Mouse (Mus musculus): Measurements from ENCODE around the gene Cd6. TPM values are rescaled to one million over a fixed set of nuclear protein-coding genes. Genes with fewer than 3 reads are reported as not detected.
A peak's percentile ranks its signal among the peaks of the same experiment; 100 is the strongest.

The Cd6 gene
- 0.05 TPM in 1 of 2 replicates, not detected in the other for polyA plus RNA-seq (2016; fragmentation: Nextera tagmentation; extraction: Ambion mirVana)

DNA sequence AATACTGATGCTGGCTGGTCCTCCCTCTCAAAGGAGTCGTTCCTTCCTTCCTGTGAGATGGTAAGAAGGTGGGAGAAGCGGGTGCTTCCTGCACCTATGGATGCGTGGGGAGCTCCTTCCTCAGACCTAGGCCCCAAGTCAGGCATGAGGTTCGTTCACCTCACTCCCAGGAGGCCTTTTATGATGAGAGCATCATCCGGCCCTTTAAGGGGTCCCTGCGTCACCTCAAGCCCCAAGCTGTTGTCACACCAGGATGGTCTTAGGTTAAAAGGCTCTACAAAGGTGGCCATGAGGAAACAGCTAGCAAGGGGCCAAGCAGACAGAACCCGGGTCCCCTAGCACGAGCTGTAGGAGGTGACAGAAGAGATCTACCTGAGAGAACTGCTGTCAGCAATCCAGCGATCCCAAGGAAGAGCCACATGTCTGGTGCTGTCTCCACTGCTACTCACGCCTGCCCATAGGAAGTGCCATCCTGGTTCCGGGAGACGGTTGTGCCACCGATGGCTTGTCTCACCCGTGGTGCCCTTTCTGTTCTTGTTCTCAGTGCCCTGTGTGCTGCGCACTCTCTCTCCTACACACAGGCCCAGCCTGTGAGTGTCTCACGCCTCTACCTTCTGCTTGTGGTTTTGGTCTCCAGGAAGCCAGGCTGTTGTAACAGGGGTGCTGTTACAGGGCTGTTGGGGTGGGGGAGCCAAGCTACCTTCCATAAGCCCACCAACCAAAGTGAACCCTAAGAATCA is at the start of gene Cd6:
Gene Cd6 (minus strand): TSS at position 623 of the 740 bp plus-strand sequence.
- WGBS, result 87% methylated on average over 16 of the region's 16 CpGs
- Histone ChIP-seq H3K9me3 (replicated peaks) (no peaks in the 10 kb centered on the region), H3K27me3 (ENCODE audit: low read depth, poor library complexity, severe bottlenecking) (no peaks in the 10 kb centered on the region), H3K27ac (no peak within 1 kb of the TSS), H3K4me3 (no peak within 1 kb of the TSS), H3K36me3 (no peaks in the 10 kb centered on the region), H3K4me1 (no peaks in the 10 kb centered on the region)
- DNase-seq (ENCODE audit: low spot score), result no peak

DNA sequence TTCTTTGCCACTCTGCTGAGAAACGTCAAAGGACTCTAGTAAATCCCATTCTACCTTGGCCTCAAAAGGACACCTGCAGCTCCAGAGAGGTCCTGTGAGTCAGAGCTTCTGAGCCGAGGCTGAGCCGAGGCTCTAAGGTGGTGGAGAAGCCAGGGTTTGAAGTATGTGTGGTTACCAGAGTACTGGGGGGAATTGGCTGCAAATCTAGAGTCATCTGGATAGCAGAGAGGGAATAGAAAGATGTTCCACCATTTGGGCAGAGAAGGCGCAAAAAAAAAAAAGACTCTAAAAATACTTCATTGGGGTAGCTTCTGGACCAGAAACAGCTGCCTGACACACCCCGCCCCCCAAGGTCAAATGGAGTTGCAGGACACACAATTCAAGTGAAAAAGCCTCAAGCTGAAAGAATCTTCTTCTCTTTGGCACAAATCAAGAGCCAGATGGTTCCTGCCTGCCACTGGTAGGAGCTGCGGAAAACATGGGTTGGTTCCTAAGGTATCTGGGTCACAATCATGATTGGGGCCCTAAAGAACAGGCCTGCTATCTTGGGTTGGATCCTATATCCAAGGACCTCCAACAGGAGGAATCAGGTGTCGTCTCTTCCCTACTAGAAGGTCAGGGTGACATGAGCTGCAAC is 48.5 kb upstream of the Cd6 start:
- 91% methylated on average over 7 of the region's 7 CpGs for WGBS

DNA sequence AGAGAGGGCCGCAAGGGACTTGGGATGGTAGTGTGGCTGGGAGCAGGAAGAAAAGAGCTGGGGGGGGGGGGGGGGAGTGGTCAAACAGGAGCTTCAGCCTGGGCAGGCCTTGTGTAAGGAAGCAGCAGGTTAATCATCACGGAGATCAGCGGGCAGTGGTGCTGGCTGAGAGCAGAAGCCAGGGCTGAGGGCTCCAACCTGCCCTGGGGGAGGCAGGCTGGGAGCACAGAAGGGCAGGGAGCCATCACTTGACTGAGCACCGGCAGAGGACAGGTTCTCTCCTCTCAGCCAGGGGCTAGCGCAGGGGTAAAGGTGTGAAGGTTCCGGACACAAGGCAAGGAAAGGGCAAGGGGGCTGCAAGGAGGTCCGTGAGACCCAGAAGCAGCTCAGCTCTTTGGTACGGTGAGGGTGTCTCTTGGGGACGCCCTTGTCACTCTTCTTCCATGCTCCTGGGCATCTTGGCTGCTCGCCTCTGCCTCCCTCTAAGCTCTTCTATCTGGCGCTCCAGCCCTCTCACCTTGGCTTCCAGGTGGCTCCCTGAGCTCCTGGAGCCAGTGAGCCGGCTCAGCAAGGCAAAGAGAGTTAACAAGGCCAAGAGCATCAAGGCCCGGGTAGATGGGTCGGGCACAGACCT is 41.6 kb upstream of the Cd6 start:
- no peaks in the 10 kb centered on the region for H3K9me3 ChIP-seq (replicated peaks)
- no peaks in the 10 kb centered on the region for H3K27me3 ChIP-seq (ENCODE audit: low read depth, poor library complexity, severe bottlenecking)
- peaks cover 60% of the 10 kb centered on the region for H3K36me3 ChIP-seq
- no peak overlapping the region for H3K27ac ChIP-seq
- DNase-seq (ENCODE audit: low spot score), result no peak
- H3K4me3 ChIP-seq, result no peak overlapping the region
- peaks cover 28% of the 10 kb centered on the region for H3K4me1 ChIP-seq
- 80% methylated on average over 14 of the region's 14 CpGs for WGBS

More for the DNA sequence above, 48.5 kb upstream of the Cd6 start:
- H3K9me3 ChIP-seq (replicated peaks), result no peaks in the 10 kb centered on the region
- peaks cover 24% of the 10 kb centered on the region for H3K4me1 ChIP-seq
- H3K27ac ChIP-seq, result no peak overlapping the region
- H3K4me3 ChIP-seq, result no peak overlapping the region
- no peaks in the 10 kb centered on the region for H3K27me3 ChIP-seq (ENCODE audit: low read depth, poor library complexity, severe bottlenecking)
- DNase-seq (ENCODE audit: low spot score), result no peak
- peaks cover 37% of the 10 kb centered on the region for H3K36me3 ChIP-seq

DNA sequence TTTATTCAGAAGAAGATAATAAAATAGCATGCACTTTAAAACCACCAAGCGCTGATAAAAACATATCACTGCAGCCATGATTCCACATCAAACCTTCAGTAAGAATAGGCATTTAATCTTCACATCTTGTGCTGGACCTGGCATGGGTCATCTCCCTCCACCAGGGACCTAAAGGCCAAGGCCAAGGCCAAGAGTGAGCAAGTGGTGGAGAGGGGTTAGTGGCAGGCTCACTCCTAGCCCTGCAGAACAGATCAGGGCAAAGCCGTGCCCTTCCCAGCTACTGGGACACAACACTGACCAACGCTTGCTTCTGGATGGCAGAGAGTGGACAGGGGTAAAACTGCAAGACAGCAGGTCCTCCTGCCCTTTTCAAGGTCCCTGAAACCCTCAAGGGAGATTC is 40.8 kb upstream of the Cd6 start:
- Histone ChIP-seq H3K27ac (no peak overlapping the region), H3K27me3 (ENCODE audit: low read depth, poor library complexity, severe bottlenecking) (no peaks in the 10 kb centered on the region), H3K4me3 (no peak overlapping the region), H3K4me1 (peaks cover 28% of the 10 kb centered on the region), H3K36me3 (peaks cover 67% of the 10 kb centered on the region), H3K9me3 (replicated peaks) (no peaks in the 10 kb centered on the region)
- DNase-seq (ENCODE audit: low spot score), result no peak
- 92% methylated on average over 3 of the region's 3 CpGs for WGBS

GRCm38 (mm10) chr19:10869886-10870527 is 40.1 kb upstream of the Cd6 start, which contains the start of gene Tmem132a:
Tmem132a (minus strand) TSS chr19:10869940.
- peaks cover 73% of the 10 kb centered on the region for H3K36me3 ChIP-seq
- peak within 1 kb of the TSS; percentile 96 for H3K27ac ChIP-seq
- H3K27me3 ChIP-seq (ENCODE audit: low read depth, poor library complexity, severe bottlenecking), result no peaks in the 10 kb centered on the region
- no peak for DNase-seq (ENCODE audit: low spot score)
- peaks cover 28% of the 10 kb centered on the region for H3K4me1 ChIP-seq
- peak within 1 kb of the TSS; percentile 73 for H3K4me3 ChIP-seq
- WGBS, result 4% methylated on average over 8 of the region's 8 CpGs
- no peaks in the 10 kb centered on the region for H3K9me3 ChIP-seq (replicated peaks)

DNA sequence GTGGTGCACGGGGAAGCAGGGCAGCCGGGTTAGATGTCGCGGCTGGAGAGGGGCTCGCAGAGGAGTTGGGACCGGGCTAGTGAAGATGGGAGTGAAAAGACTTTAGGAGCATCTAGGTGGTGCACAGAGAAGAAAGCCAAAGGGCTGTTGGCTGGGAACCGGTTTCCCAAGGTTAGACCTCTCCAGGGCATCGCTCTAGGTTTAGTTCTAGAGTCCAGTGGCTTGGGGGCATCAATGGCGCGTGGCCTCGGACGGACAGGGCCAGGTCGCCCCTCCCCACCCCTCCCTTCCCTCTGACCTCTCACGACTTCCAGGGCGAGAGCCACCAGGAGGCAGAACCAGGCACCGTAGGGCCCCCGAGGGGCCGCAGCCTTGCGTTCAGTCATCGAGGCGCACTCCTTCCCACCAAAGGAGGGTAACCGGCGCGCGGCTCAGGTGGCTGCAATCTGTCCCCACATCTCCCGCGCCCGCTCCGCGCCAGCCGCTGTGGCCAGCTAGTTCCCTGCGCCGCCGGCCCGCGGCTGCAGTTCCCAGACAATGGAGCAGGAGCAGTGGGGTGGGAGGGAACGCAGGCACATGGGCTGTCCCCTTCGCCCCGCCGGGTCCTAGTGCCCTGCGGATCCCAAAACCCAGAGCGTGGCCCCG is 39.5 kb upstream of the Cd6 start:
- WGBS, result 0% methylated on average over 43 of the region's 43 CpGs
- Histone ChIP-seq H3K36me3 (peaks cover 74% of the 10 kb centered on the region), H3K27me3 (ENCODE audit: low read depth, poor library complexity, severe bottlenecking) (no peaks in the 10 kb centered on the region), H3K4me3 (peak overlapping the region; percentile 73), H3K9me3 (replicated peaks) (no peaks in the 10 kb centered on the region), H3K27ac (peak overlapping the region; percentile 96), H3K4me1 (peaks cover 28% of the 10 kb centered on the region)
- peak; percentile 91 for DNase-seq (ENCODE audit: low spot score)

GRCm38 (mm10) chr19:10868623-10869141 is 38.8 kb upstream of the Cd6 start:
- peak; percentile 62 for DNase-seq (ENCODE audit: low spot score)
- Histone ChIP-seq H3K27me3 (ENCODE audit: low read depth, poor library complexity, severe bottlenecking) (no peaks in the 10 kb centered on the region), H3K4me1 (peaks cover 28% of the 10 kb centered on the region), H3K9me3 (replicated peaks) (no peaks in the 10 kb centered on the region), H3K4me3 (peak overlapping the region; percentile 73), H3K27ac (peak overlapping the region; percentile 96), H3K36me3 (peaks cover 74% of the 10 kb centered on the region)
- WGBS, result under 1% methylated on average over 17 of the region's 17 CpGs

DNA sequence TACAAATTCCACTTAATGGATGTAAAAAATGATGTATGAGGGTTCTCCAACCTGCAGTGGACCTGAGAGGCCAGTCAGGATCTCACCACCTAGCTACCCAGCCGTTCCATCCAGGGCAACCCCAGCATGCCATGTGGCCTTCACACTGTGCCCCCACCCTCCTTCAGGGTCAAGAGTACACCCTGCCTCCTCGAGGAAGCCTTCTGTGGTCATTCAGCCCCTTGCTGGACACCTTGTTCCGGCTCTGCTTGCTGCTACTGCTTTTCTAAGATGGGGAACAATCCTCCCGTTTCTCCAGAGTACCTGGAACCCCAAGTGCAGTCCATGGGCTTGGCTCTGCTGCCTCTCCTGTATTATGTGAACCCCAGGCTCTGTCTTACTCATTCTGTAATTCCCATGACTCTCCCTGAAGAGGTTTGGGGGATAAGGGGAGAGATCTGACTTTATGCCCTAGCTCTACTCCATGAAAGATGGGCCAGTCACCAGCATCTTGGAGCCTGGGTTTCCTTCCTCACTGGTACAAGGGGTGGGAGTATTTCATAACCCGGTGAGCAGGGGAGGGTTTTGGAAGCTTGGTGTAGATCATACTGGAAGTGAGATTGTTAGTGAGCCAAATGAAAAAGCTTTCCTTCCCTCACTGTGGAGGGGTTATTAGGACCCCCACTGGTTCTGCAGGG is 38.2 kb upstream of the Cd6 start:
- Histone ChIP-seq H3K27ac (peak overlapping the region; percentile 96), H3K9me3 (replicated peaks) (no peaks in the 10 kb centered on the region), H3K4me1 (peaks cover 28% of the 10 kb centered on the region), H3K4me3 (peak overlapping the region; percentile 73), H3K36me3 (peaks cover 74% of the 10 kb centered on the region), H3K27me3 (ENCODE audit: low read depth, poor library complexity, severe bottlenecking) (no peaks in the 10 kb centered on the region)
- 43% methylated on average over 5 of the region's 5 CpGs for WGBS
- no peak for DNase-seq (ENCODE audit: low spot score)

DNA sequence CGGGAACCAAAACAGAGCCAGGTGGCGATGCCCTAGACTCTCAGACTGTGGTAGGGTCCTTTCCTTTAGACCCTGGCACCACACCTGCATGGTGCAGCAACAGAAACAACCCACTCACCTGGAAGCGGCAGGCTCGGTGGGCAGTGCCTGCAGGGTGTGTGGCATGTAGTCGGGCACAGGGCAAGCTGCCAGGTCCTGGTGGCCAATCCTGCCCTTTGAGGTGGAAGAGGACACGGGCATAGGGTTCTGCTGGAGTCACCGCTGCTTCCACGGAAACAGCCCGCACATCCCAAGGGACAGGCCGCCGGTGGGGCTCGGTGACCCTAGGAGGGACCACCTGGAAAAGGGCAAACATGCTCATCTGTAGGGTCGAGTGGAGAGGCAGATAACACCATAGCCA is 36.5 kb upstream of the Cd6 start:
- Histone ChIP-seq H3K27ac (no peak overlapping the region), H3K27me3 (ENCODE audit: low read depth, poor library complexity, severe bottlenecking) (no peaks in the 10 kb centered on the region), H3K9me3 (replicated peaks) (no peaks in the 10 kb centered on the region), H3K36me3 (peaks cover 74% of the 10 kb centered on the region), H3K4me3 (no peak overlapping the region), H3K4me1 (peaks cover 28% of the 10 kb centered on the region)
- DNase-seq (ENCODE audit: low spot score), result no peak
- WGBS, result 95% methylated on average over 13 of the region's 13 CpGs

GRCm38 (mm10) chr19:10860072-10860497 is 30.2 kb upstream of the Cd6 start:
- 47% methylated on average over 22 of the region's 22 CpGs for WGBS
- Histone ChIP-seq H3K4me3 (no peak overlapping the region), H3K27me3 (ENCODE audit: low read depth, poor library complexity, severe bottlenecking) (no peaks in the 10 kb centered on the region), H3K4me1 (peaks cover 5% of the 10 kb centered on the region), H3K27ac (no peak overlapping the region), H3K36me3 (peaks cover 100% of the 10 kb centered on the region), H3K9me3 (replicated peaks) (no peaks in the 10 kb centered on the region)
- DNase-seq (ENCODE audit: low spot score), result no peak

DNA sequence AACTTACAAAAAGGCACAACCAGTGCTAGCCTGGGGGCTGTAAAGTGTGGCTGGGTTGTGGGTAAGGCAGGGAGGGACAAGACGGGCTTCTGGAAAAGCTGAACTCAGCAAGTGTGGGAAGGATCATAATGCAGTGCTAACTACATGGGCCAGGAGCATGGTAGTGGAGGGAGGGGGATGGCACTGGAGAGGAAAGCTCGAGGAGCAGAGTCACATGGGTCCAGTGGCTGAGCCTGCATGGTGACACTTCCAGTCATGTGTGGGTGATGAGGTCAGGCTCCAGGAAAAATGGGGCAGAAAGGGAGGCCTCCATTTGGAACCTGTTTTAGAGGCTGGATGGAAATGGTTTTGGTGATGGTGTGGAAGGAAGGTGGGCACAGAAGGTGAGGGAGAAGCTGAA is 26.7 kb upstream of the Cd6 start:
- WGBS, result 73% methylated on average over 2 of the region's 2 CpGs
- Histone ChIP-seq H3K9me3 (replicated peaks) (no peaks in the 10 kb centered on the region), H3K4me1 (peaks cover 5% of the 10 kb centered on the region), H3K27ac (no peak overlapping the region), H3K27me3 (ENCODE audit: low read depth, poor library complexity, severe bottlenecking) (no peaks in the 10 kb centered on the region), H3K4me3 (no peak overlapping the region), H3K36me3 (peaks cover 71% of the 10 kb centered on the region)
- DNase-seq (ENCODE audit: low spot score), result no peak

DNA sequence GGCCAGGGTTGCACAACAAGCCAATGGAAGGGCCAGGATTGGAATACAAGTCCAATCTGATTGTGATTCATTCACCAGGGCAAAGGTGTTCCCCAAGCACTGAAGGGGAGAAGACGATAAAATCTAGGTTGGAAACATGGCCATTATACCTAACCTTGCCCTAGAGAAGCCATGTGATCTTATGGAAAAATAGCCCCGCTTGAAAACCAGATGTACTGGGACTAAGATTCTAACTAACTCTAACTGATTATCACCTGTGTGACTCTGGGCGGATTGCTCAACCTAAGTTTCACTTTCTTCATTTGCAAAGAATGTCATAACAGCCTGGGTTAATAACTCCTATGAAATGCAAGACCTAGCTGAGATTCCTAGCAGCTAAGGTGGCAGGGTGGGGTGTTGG is 25.6 kb upstream of the Cd6 start:
- Histone ChIP-seq H3K4me1 (peaks cover 4% of the 10 kb centered on the region), H3K27ac (no peak overlapping the region), H3K9me3 (replicated peaks) (no peaks in the 10 kb centered on the region), H3K4me3 (no peak overlapping the region), H3K27me3 (ENCODE audit: low read depth, poor library complexity, severe bottlenecking) (no peaks in the 10 kb centered on the region), H3K36me3 (peaks cover 60% of the 10 kb centered on the region)
- no peak for DNase-seq (ENCODE audit: low spot score)
- WGBS, result 86% methylated on average over 3 of the region's 3 CpGs
